Mouse (Mus musculus): ENCODE measurements around the gene Nck1. TPM values are rescaled to one million over a fixed set of nuclear protein-coding genes. Genes with fewer than 3 reads are reported as not detected.

Nck1 gene
- polyA plus RNA-seq, 1 experiment from 2014 or later = 87.8 TPM

GRCm38 (mm10) chr9:100454664-100454993 is 91.3 kb downstream of the Nck1 start:
- Histone ChIP-seq H3K9ac (ENCODE audit: low read length) (peak overlapping the region; percentile 33), H3K4me2 (ENCODE audit: low read depth, low read length) (peak overlapping the region; percentile 73), H3K9me3 (ENCODE audit: control insufficient read depth, low read length) (no peaks in the 10 kb centered on the region), H3K4me1 (replicated peaks; ENCODE audit: control insufficient read depth, insufficient read depth, low read length) (peaks cover 6% of the 10 kb centered on the region; the same call in 1 of the 2 replicates), H3K27me3 (ENCODE audit: control insufficient read depth, insufficient read depth, low read depth, low read length) (no peaks in the 10 kb centered on the region), H3K4me3 (ENCODE audit: low read length) (peak overlapping the region; percentile 49), H3K36me3 (ENCODE audit: control insufficient read depth, insufficient read depth, low read length) (no peaks in the 10 kb centered on the region), H3K27ac (ENCODE audit: low read length) (no peak overlapping the region)
- ATAC-seq (ENCODE audit: low read depth) = peak; percentile 10; the same call in 1 of the 2 replicates
- WGBS = 4% methylated on average over 9 of the region's 9 CpGs

- Histone ChIP-seq H3K36me3 (ENCODE audit: control insufficient read depth, insufficient read depth, low read length) (no peaks in the 10 kb centered on the region), H3K4me3 (ENCODE audit: low read length) (peak overlapping the region; percentile 49), H3K27me3 (ENCODE audit: control insufficient read depth, insufficient read depth, low read depth, low read length) (no peaks in the 10 kb centered on the region), H3K4me2 (ENCODE audit: low read depth, low read length) (peak overlapping the region; percentile 73), H3K9me3 (ENCODE audit: control insufficient read depth, low read length) (no peaks in the 10 kb centered on the region), H3K9ac (ENCODE audit: low read length) (peak overlapping the region; percentile 57), H3K4me1 (replicated peaks; ENCODE audit: control insufficient read depth, insufficient read depth, low read length) (peaks cover 6% of the 10 kb centered on the region; the same call in 1 of the 2 replicates), H3K27ac (ENCODE audit: low read length) (no peak overlapping the region)
- peak; percentile 40 for ATAC-seq (ENCODE audit: low read depth)
- WGBS = 4% methylated on average over 24 of the region's 25 CpGs
Measured at GRCm38 (mm10) chr9:100453944-100454663, 91.8 kb downstream of the Nck1 start.

DNA sequence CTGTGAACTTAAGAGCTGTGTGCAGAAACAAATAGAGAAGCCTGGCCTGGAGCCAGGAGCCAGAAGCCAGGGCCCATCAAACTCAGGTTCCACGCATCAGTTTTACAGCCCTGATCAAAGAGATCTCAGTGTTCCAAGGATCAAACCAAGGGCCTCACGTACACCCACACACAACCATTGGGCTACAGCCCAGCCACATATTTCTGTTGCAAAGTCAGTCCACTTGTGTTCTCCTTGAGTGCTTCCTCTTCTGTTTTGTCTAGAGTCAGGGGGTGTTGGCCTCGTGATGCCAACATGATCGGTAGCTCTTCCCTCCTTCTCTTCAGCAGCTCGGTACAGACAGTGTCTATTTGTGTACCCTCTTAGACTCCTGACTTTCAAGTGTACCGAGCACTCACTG is 93.5 kb downstream of the Nck1 start:
- Histone ChIP-seq H3K4me2 (ENCODE audit: low read depth, low read length) (no peak overlapping the region), H3K4me1 (replicated peaks; ENCODE audit: control insufficient read depth, insufficient read depth, low read length) (peaks cover 6% of the 10 kb centered on the region; the same call in 1 of the 2 replicates), H3K9me3 (ENCODE audit: control insufficient read depth, low read length) (no peaks in the 10 kb centered on the region), H3K4me3 (ENCODE audit: low read length) (no peak overlapping the region), H3K9ac (ENCODE audit: low read length) (no peak overlapping the region), H3K36me3 (ENCODE audit: control insufficient read depth, insufficient read depth, low read length) (no peaks in the 10 kb centered on the region), H3K27me3 (ENCODE audit: control insufficient read depth, insufficient read depth, low read depth, low read length) (no peaks in the 10 kb centered on the region; the same call in 1 of the 2 replicates), H3K27ac (ENCODE audit: low read length) (peak overlapping the region; percentile 11)
- ATAC-seq (ENCODE audit: low read depth) = peak; percentile 76
- 23% methylated on average over 6 of the region's 6 CpGs for WGBS

- Histone ChIP-seq H3K9me3 (ENCODE audit: control insufficient read depth, low read length) (no peaks in the 10 kb centered on the region), H3K4me2 (ENCODE audit: low read depth, low read length) (peak overlapping the region; percentile 96), H3K27me3 (ENCODE audit: control insufficient read depth, insufficient read depth, low read depth, low read length) (no peaks in the 10 kb centered on the region; the same call in 1 of the 2 replicates), H3K4me1 (replicated peaks; ENCODE audit: control insufficient read depth, insufficient read depth, low read length) (peaks cover 2% of the 10 kb centered on the region; the same call in 1 of the 2 replicates), H3K4me3 (ENCODE audit: low read length) (peak overlapping the region; percentile 56), H3K9ac (ENCODE audit: low read length) (peak overlapping the region; percentile 63), H3K36me3 (ENCODE audit: control insufficient read depth, insufficient read depth, low read length) (no peaks in the 10 kb centered on the region), H3K27ac (ENCODE audit: low read length) (peak overlapping the region; percentile 81)
- 1% methylated on average over 32 of the region's 32 CpGs for WGBS
- peak; percentile 89 for ATAC-seq (ENCODE audit: low read depth)
Measured at GRCm38 (mm10) chr9:100446059-100446686, 99.8 kb downstream of the Nck1 start.

Other genes starting within 250 kb of the Nck1 start
- gene Il20rb, start 59.3 kb downstream of the Nck1 start, polyA plus RNA-seq (2015; fragmentation: Nextera tagmentation; extraction: Ambion mirVana) = 1.5 TPM in 2 replicates
- 9.7 and 9.8 TPM in 2 replicates for gene Slc35g2, start 25.0 kb upstream of the Nck1 start, polyA plus RNA-seq (2015; fragmentation: Nextera tagmentation; extraction: Ambion mirVana)
- gene Stag1, start 51.7 kb upstream of the Nck1 start, polyA plus RNA-seq (2015; fragmentation: Nextera tagmentation; extraction: Ambion mirVana) = 39.1 and 40.0 TPM in 2 replicates